Mouse (Mus musculus) gonadal fat pad, adult 2 months (tissue): ENCODE results near the gene D430041D05Rik. TPM values are rescaled to one million over a fixed set of nuclear protein-coding genes. Genes with fewer than 3 reads are reported as not detected.

Source experiments
- DNase-seq: peaks from one replicate; pipeline ENCODE4 v3.0.0-alpha.2; 2012; ENCODE audit warnings: low read depth
- polyA plus RNA-seq: library from polyadenylated mRNA; depleted of rRNA; stranded (reverse); fragments of >200 nt; gene quantifications from 2 replicates; pipeline ENCODE4 v1.2.3, GENCODE M21; 2012

The D430041D05Rik gene
- polyA plus RNA-seq, 1 experiment = 1.0 TPM

- no peak for DNase-seq
These were observed 2.5 kb downstream of the D430041D05Rik start for GRCm38 (mm10) chr2:104408351-104408750.

GRCm38 (mm10) chr2:104407913-104408312 lies 2.9 kb downstream of the D430041D05Rik start:
- DNase-seq = no peak

GRCm38 (mm10) chr2:104404036-104404435 lies 6.8 kb downstream of the D430041D05Rik start:
- DNase-seq = no peak

GRCm38 (mm10) chr2:104398651-104399290 lies 12.0 kb downstream of the D430041D05Rik start:
- no peak for DNase-seq

GRCm38 (mm10) chr2:104395961-104396360 lies 14.9 kb downstream of the D430041D05Rik start:
- no peak for DNase-seq

GRCm38 (mm10) chr2:104394769-104395168 lies 16.0 kb downstream of the D430041D05Rik start:
- DNase-seq = no peak

- no peak for DNase-seq
These were observed 18.0 kb downstream of the D430041D05Rik start for GRCm38 (mm10) chr2:104392700-104393312.

GRCm38 (mm10) chr2:104389231-104389630 lies 21.6 kb downstream of the D430041D05Rik start:
- no peak for DNase-seq

GRCm38 (mm10) chr2:104385941-104386340 lies 24.9 kb downstream of the D430041D05Rik start:
- DNase-seq = no peak

GRCm38 (mm10) chr2:104383589-104383988 lies 27.2 kb downstream of the D430041D05Rik start:
- no peak for DNase-seq

GRCm38 (mm10) chr2:104382813-104383212 lies 28.0 kb downstream of the D430041D05Rik start:
- no peak for DNase-seq

- no peak for DNase-seq
These were observed 31.5 kb downstream of the D430041D05Rik start for GRCm38 (mm10) chr2:104379304-104379703.

- no peak for DNase-seq
These were observed 32.0 kb downstream of the D430041D05Rik start for GRCm38 (mm10) chr2:104378791-104379190.

- DNase-seq = no peak
These were observed 32.8 kb downstream of the D430041D05Rik start for GRCm38 (mm10) chr2:104377990-104378389.

GRCm38 (mm10) chr2:104372156-104372555 lies 38.7 kb downstream of the D430041D05Rik start:
- no peak for DNase-seq

- no peak for DNase-seq
These were observed 39.1 kb downstream of the D430041D05Rik start for GRCm38 (mm10) chr2:104371606-104372130.

GRCm38 (mm10) chr2:104367836-104368298 lies 42.9 kb downstream of the D430041D05Rik start:
- DNase-seq = no peak

GRCm38 (mm10) chr2:104367291-104367690 lies 43.5 kb downstream of the D430041D05Rik start:
- DNase-seq = no peak

- DNase-seq = no peak
These were observed 51.5 kb downstream of the D430041D05Rik start for GRCm38 (mm10) chr2:104359305-104359704.

- no peak for DNase-seq
These were observed 51.9 kb downstream of the D430041D05Rik start for GRCm38 (mm10) chr2:104358881-104359280.

GRCm38 (mm10) chr2:104356531-104356930 lies 54.3 kb downstream of the D430041D05Rik start:
- no peak for DNase-seq

GRCm38 (mm10) chr2:104354117-104354516 lies 56.7 kb downstream of the D430041D05Rik start:
- no peak for DNase-seq

GRCm38 (mm10) chr2:104352204-104352493 lies 58.7 kb downstream of the D430041D05Rik start:
- DNase-seq = no peak
